ENCODE assay signal across 8 mouse cellular contexts in genomic region chr10:17727161-17727925, GRCm38 (mm10). TPM values are rescaled to one million over a fixed set of nuclear protein-coding genes. Genes with fewer than 3 reads are reported as not detected.
A peak's percentile ranks its signal among the peaks of the same experiment; 100 is the strongest.
DNase-seq lines count a peak whose midpoint lies in the region; ATAC-seq and TF ChIP-seq lines count a peak whose summit lies in the region.

No protein-coding gene starts in this region.

- H3K4me2 ChIP-seq in embryonic facial prominence, embryonic 14.5 days (ENCODE audit: low read depth, low read length), result peak overlapping the region; percentile 74
- H3K4me2 ChIP-seq in limb, embryonic 12.5 days, result peak overlapping the region; percentile 74
- peak overlapping the region; percentile 80 for H3K4me2 ChIP-seq in midbrain, embryonic 14.5 days (ENCODE audit: low read length)

- peak overlapping the region; percentile 80 for H3K27ac ChIP-seq in layer of hippocampus, adult 2 months
- H3K27ac ChIP-seq in embryonic facial prominence, embryonic 14.5 days (replicated peaks; ENCODE audit: low read depth, low read length), result 0 out of 2 replicates have a peak overlapping the region, but pooled peaks have one; percentile 2
- peak overlapping the region; percentile 79 for H3K27ac ChIP-seq in hindbrain, embryonic 10.5 days
- H3K27ac ChIP-seq in limb, embryonic 12.5 days, result peak overlapping the region; percentile 57
- peak overlapping the region; percentile 74 for H3K27ac ChIP-seq in midbrain, embryonic 14.5 days (replicated peaks; ENCODE audit: low read depth, low read length)

- H3K36me3 ChIP-seq in embryonic facial prominence, embryonic 14.5 days (ENCODE audit: control insufficient read depth, insufficient read depth, low read length), result no peaks in the 10 kb centered on the region
- H3K36me3 ChIP-seq in hindbrain, embryonic 10.5 days, result peaks cover 16% of the 10 kb centered on the region
- H3K36me3 ChIP-seq in limb, embryonic 12.5 days, result 0 out of 2 replicates have a peak, but pooled peaks cover 3% of the 10 kb centered on the region
- no peaks in the 10 kb centered on the region for H3K36me3 ChIP-seq in midbrain, embryonic 14.5 days (ENCODE audit: control insufficient read depth, insufficient read depth, low read length)

- no peak for TF ChIP-seq CTCF in layer of hippocampus, adult 2 months (conservative IDR thresholded peaks at IDR 0.05)

- peak in 1 of 2 experiments; percentile 18 for DNase-seq in layer of hippocampus, adult 2 months (ENCODE audit: low spot score in 2 of 2)
- DNase-seq in layer of hippocampus, adult 11-12 months (ENCODE audit: low spot score), result no peak
- DNase-seq in adrenal gland, postnatal 25 days, result peak; percentile 13
- peak; percentile 62 for DNase-seq in embryonic facial prominence, embryonic 14.5 days (ENCODE audit: low spot score)
- DNase-seq in hindbrain, embryonic 10.5 days (ENCODE audit: low spot score), result peak; percentile 50
- DNase-seq in midbrain, embryonic 14.5 days, result peak; percentile 65
- no peak for DNase-seq in B cell, adult 2 months

- H3K9me3 ChIP-seq in embryonic facial prominence, embryonic 14.5 days (ENCODE audit: control insufficient read depth, low read length), result no peaks in the 10 kb centered on the region
- no peaks in the 10 kb centered on the region for H3K9me3 ChIP-seq in hindbrain, embryonic 10.5 days
- no peaks in the 10 kb centered on the region for H3K9me3 ChIP-seq in limb, embryonic 12.5 days
- no peaks in the 10 kb centered on the region for H3K9me3 ChIP-seq in midbrain, embryonic 14.5 days (ENCODE audit: control insufficient read depth, low read length)

- H3K4me3 ChIP-seq in layer of hippocampus, adult 2 months, result peak overlapping the region; percentile 1; the same call in 1 of the 2 replicates
- H3K4me3 ChIP-seq in embryonic facial prominence, embryonic 14.5 days (ENCODE audit: low read depth, low read length), result no peak overlapping the region
- peak overlapping the region; percentile 94 for H3K4me3 ChIP-seq in hindbrain, embryonic 10.5 days
- no peak overlapping the region for H3K4me3 ChIP-seq in limb, embryonic 12.5 days (replicated peaks)
- H3K4me3 ChIP-seq in midbrain, embryonic 14.5 days (replicated peaks; ENCODE audit: low read depth, low read length), result peak overlapping the region; percentile 95

- peaks cover 29% of the 10 kb centered on the region for H3K4me1 ChIP-seq in embryonic facial prominence, embryonic 14.5 days (ENCODE audit: control insufficient read depth, insufficient read depth, low read length)
- peaks cover 37% of the 10 kb centered on the region for H3K4me1 ChIP-seq in hindbrain, embryonic 10.5 days (replicated peaks)
- H3K4me1 ChIP-seq in limb, embryonic 12.5 days (replicated peaks), result peaks cover 34% of the 10 kb centered on the region
- H3K4me1 ChIP-seq in midbrain, embryonic 14.5 days (ENCODE audit: control insufficient read depth, insufficient read depth, low read length), result peaks cover 22% of the 10 kb centered on the region

- ATAC-seq in embryonic facial prominence, embryonic 14.5 days (ENCODE audit: low read depth), result no peak
- no peak; the same call in 1 of the 2 replicates for ATAC-seq in limb, embryonic 12.5 days (ENCODE audit: insufficient number of reproducible peaks, insufficient read depth, low FRiP score, low TSS enrichment, low read depth)
- ATAC-seq in midbrain, embryonic 14.5 days (ENCODE audit: low FRiP score, low TSS enrichment), result no peak

- H3K9ac ChIP-seq in embryonic facial prominence, embryonic 14.5 days (ENCODE audit: low read depth, low read length), result no peak overlapping the region
- no peak overlapping the region for H3K9ac ChIP-seq in limb, embryonic 12.5 days (replicated peaks)
- H3K9ac ChIP-seq in midbrain, embryonic 14.5 days (replicated peaks; ENCODE audit: low read length), result peak overlapping the region; percentile 31; the same call in 1 of the 2 replicates

- no peaks in the 10 kb centered on the region for H3K27me3 ChIP-seq in embryonic facial prominence, embryonic 14.5 days (replicated peaks; ENCODE audit: control insufficient read depth, insufficient read depth, low read length)
- no peaks in the 10 kb centered on the region for H3K27me3 ChIP-seq in hindbrain, embryonic 10.5 days (ENCODE audit: insufficient read depth, poor library complexity, severe bottlenecking)
- H3K27me3 ChIP-seq in limb, embryonic 12.5 days, result no peaks in the 10 kb centered on the region
- no peaks in the 10 kb centered on the region for H3K27me3 ChIP-seq in midbrain, embryonic 14.5 days (ENCODE audit: control insufficient read depth, insufficient read depth, low read length)

- WGBS in embryonic facial prominence, embryonic 14.5 days, result 11% methylated on average over 15 of the region's 15 CpGs
- 25% methylated on average over 15 of the region's 15 CpGs for WGBS in hindbrain, embryonic 10.5 days
- WGBS in limb, embryonic 12.5 days, result 11% methylated on average over 15 of the region's 15 CpGs
- WGBS in midbrain, embryonic 14.5 days, result 9% methylated on average over 15 of the region's 15 CpGs

RNA-seq across cellular contexts. Expression of gene Cited2, which starts 4.3 kb away (rescaled TPM):
- 10 to 100 TPM; 35.8 to 36.2 TPM for total RNA-seq in layer of hippocampus, adult 2 months (2021)
- 91.8 and 107 TPM in 2 replicates for total RNA-seq in adrenal gland, postnatal 25 days (2021)
- 37.5 and 40.6 TPM in 2 replicates for polyA plus RNA-seq in embryonic facial prominence, embryonic 14.5 days (2014; fragmentation: Nextera tagmentation; extraction: Ambion mirVana)
- polyA plus RNA-seq in hindbrain, embryonic 10.5 days (2016; fragmentation: Nextera tagmentation; extraction: Ambion mirVana), result 76.3 and 113 TPM in 2 replicates
- polyA plus RNA-seq in limb, embryonic 12.5 days (2016; fragmentation: Nextera tagmentation; extraction: Ambion mirVana), result 51.9 and 56.7 TPM in 2 replicates
- 71.2 and 71.7 TPM in 2 replicates for polyA plus RNA-seq in midbrain, embryonic 14.5 days (2014; fragmentation: Nextera tagmentation; extraction: Ambion mirVana)

Comparison
In these comparisons a context has a peak if more than half of its experiments do, and no peak if none do; other contexts are left out.
1. DNase-seq: peak in adrenal gland, postnatal 25 days (single experiment), embryonic facial prominence, embryonic 14.5 days (single experiment), hindbrain, embryonic 10.5 days (single experiment) and midbrain, embryonic 14.5 days (single experiment); none in layer of hippocampus, adult 11-12 months (single experiment) and B cell, adult 2 months (0 of 2).
2. H3K27ac ChIP-seq: peak in every context shown above with its lines; median percentile 80 in layer of hippocampus, adult 2 months; 79 in hindbrain, embryonic 10.5 days; 74 in midbrain, embryonic 14.5 days; 57 in limb, embryonic 12.5 days; 2 in embryonic facial prominence, embryonic 14.5 days.
3. H3K4me3 ChIP-seq: peak in layer of hippocampus, adult 2 months (single experiment), hindbrain, embryonic 10.5 days (single experiment) and midbrain, embryonic 14.5 days (single experiment); none in embryonic facial prominence, embryonic 14.5 days (single experiment) and limb, embryonic 12.5 days (single experiment).
4. Peak in every context shown above with its lines, with median percentiles within 50 percentile points of each other: H3K4me2 ChIP-seq.